Mouse (Mus musculus) liver, embryonic 11.5 days (tissue): ENCODE data around the gene Ccnyl1. TPM values are rescaled to one million over a fixed set of nuclear protein-coding genes. Genes with fewer than 3 reads are reported as not detected.

Source experiments
- ATAC-seq: fragments of 200-750 bp; cut with Nextera tagmentation; replicated peaks from 2 replicates; pipeline ENCODE4 v1.8.0; 2017; ENCODE audit warnings: moderate number of reproducible peaks, mild to moderate bottlenecking, moderate TSS enrichment, moderate library complexity; ENCODE audit not compliant: low FRiP score
- DNase-seq: peaks from one replicate; pipeline ENCODE4 v3.0.0-alpha.2; 2017; ENCODE audit warnings: low spot score
- H3K27ac ChIP-seq: fragments of 300-500 bp; sonication (generic); 2 replicates; pipeline ENCODE4 v1.5.1; 2014; ENCODE audit warnings: mild to moderate bottlenecking, low read depth, low read length, control low read depth
- H3K27me3 ChIP-seq: fragments of 300-500 bp; sonication (generic); replicated peaks from 2 replicates; pipeline ENCODE4 v1.6.1; 2014; ENCODE audit warnings: low read length, mixed read lengths; ENCODE audit not compliant: control insufficient read depth, insufficient read depth
- H3K36me3 ChIP-seq: fragments of 300-500 bp; sonication (generic); 2 replicates; pipeline ENCODE4 v1.6.1; 2014; ENCODE audit warnings: mild to moderate bottlenecking, low read length, moderate library complexity, mixed read lengths; ENCODE audit not compliant: control insufficient read depth, insufficient read depth
- H3K4me1 ChIP-seq: fragments of 300-500 bp; sonication (generic); replicated peaks from 2 replicates; pipeline ENCODE4 v1.6.1; 2014; ENCODE audit warnings: low read length, mixed read lengths; ENCODE audit not compliant: control insufficient read depth, insufficient read depth
- H3K4me2 ChIP-seq: fragments of 300-500 bp; sonication (generic); 2 replicates; pipeline ENCODE4 v1.6.1; 2014; ENCODE audit warnings: mild to moderate bottlenecking, control low read depth, moderate library complexity
- H3K4me3 ChIP-seq: fragments of 300-500 bp; sonication (generic); 2 replicates; pipeline ENCODE4 v1.5.1; 2014; ENCODE audit warnings: low read depth, low read length, control low read depth
- H3K9ac ChIP-seq: fragments of 300-500 bp; sonication (generic); 2 replicates; pipeline ENCODE4 v1.6.1; 2014; ENCODE audit warnings: low read depth, low read length, control low read depth
- H3K9me3 ChIP-seq: fragments of 300-500 bp; sonication (generic); 2 replicates; pipeline ENCODE4 v1.6.1; 2016; ENCODE audit warnings: low read length, inconsistent platforms, mixed read lengths; ENCODE audit not compliant: control insufficient read depth
- WGBS: fragments of 180-500 bp; shearing (Covaris S2); extraction: QIAGEN DNeasy Blood & Tissue Kit; methylation state at CpG from one replicate; pipeline ENCODE4 v1.1.7; 2014; 5-methylcytosine and 5-hydroxymethylcytosine counted together
- polyA plus RNA-seq: library from polyadenylated mRNA; unstranded; fragments of >200 nt; fragmentation: Nextera tagmentation; extraction: Ambion mirVana; gene quantifications from 2 replicates; pipeline ENCODE4 v1.2.1, GENCODE M21; 2014

Gene Ccnyl1
- polyA plus RNA-seq, 1 experiment from 2014 or later = 4.7 TPM

GRCm38 (mm10) chr1:64732637-64733200 is 42.5 kb downstream of the Ccnyl1 start:
- Histone ChIP-seq H3K27me3 (peaks cover 12% of the 10 kb centered on the region), H3K36me3 (peaks cover 2% of the 10 kb centered on the region; the same call in 1 of the 2 replicates), H3K4me3 (peak overlapping the region; percentile 65), H3K4me2 (peak overlapping the region; percentile 100), H3K4me1 (peaks cover 45% of the 10 kb centered on the region), H3K27ac (peak overlapping the region; percentile 87), H3K9me3 (no peaks in the 10 kb centered on the region), H3K9ac (peak overlapping the region; percentile 49)
- 38% methylated on average over 7 of the region's 7 CpGs for WGBS
- DNase-seq = no peak
- no peak for ATAC-seq

- Histone ChIP-seq H3K9ac (peak overlapping the region; percentile 57), H3K4me1 (peaks cover 45% of the 10 kb centered on the region), H3K27me3 (peaks cover 12% of the 10 kb centered on the region), H3K4me3 (peak overlapping the region; percentile 65), H3K9me3 (no peaks in the 10 kb centered on the region), H3K4me2 (peak overlapping the region; percentile 100), H3K27ac (peak overlapping the region; percentile 89), H3K36me3 (0 out of 2 replicates have a peak, but pooled peaks cover 2% of the 10 kb centered on the region)
- 33% methylated on average over 11 of the region's 11 CpGs for WGBS
- peak; percentile 51 for ATAC-seq
- peak; percentile 47 for DNase-seq
Observed at GRCm38 (mm10) chr1:64733453-64734245, 43.4 kb downstream of the Ccnyl1 start.

GRCm38 (mm10) chr1:64734771-64735750 is 44.8 kb downstream of the Ccnyl1 start:
- Histone ChIP-seq H3K4me1 (peaks cover 45% of the 10 kb centered on the region), H3K36me3 (0 out of 2 replicates have a peak, but pooled peaks cover 2% of the 10 kb centered on the region), H3K9ac (peak overlapping the region; percentile 68), H3K9me3 (no peaks in the 10 kb centered on the region), H3K4me3 (peak overlapping the region; percentile 65), H3K27ac (peak overlapping the region; percentile 89), H3K27me3 (peaks cover 12% of the 10 kb centered on the region), H3K4me2 (peak overlapping the region; percentile 100)
- ATAC-seq (no peak), DNase-seq (peak; percentile 68)
- WGBS = 35% methylated on average over 58 of the region's 58 CpGs

- Histone ChIP-seq H3K36me3 (0 out of 2 replicates have a peak, but pooled peaks cover 2% of the 10 kb centered on the region), H3K27ac (peak overlapping the region; percentile 58), H3K4me2 (peak overlapping the region; percentile 100), H3K4me1 (peaks cover 45% of the 10 kb centered on the region), H3K4me3 (peak overlapping the region; percentile 65), H3K9me3 (no peaks in the 10 kb centered on the region), H3K9ac (peak overlapping the region; percentile 71), H3K27me3 (peaks cover 12% of the 10 kb centered on the region)
- 8% methylated on average over 72 of the region's 75 CpGs for WGBS
- peak; percentile 64 for DNase-seq
- 0 out of 2 replicates have a peak, but pooled peaks have one; percentile 5 for ATAC-seq
Observed at GRCm38 (mm10) chr1:64735781-64736680, 45.8 kb downstream of the Ccnyl1 start.

GRCm38 (mm10) chr1:64736681-64737501 is 46.6 kb downstream of the Ccnyl1 start:
- 0 out of 2 replicates have a peak, but pooled peaks cover 2% of the 10 kb centered on the region for H3K36me3 ChIP-seq
- H3K9me3 ChIP-seq = no peaks in the 10 kb centered on the region
- H3K27ac ChIP-seq = peak overlapping the region; percentile 70
- H3K4me2 ChIP-seq = peak overlapping the region; percentile 100
- ATAC-seq (no peak), DNase-seq (no peak)
- peak overlapping the region; percentile 65 for H3K4me3 ChIP-seq
- H3K9ac ChIP-seq = peak overlapping the region; percentile 71
- H3K4me1 ChIP-seq = peaks cover 39% of the 10 kb centered on the region
- under 1% methylated on average over 55 of the region's 56 CpGs for WGBS
- peaks cover 12% of the 10 kb centered on the region for H3K27me3 ChIP-seq

- ATAC-seq (peak; percentile 88), DNase-seq (peak; percentile 99)
- Histone ChIP-seq H3K9me3 (no peaks in the 10 kb centered on the region), H3K27ac (peak within 1 kb of the TSS; percentile 82), H3K9ac (peak within 1 kb of the TSS; percentile 78), H3K27me3 (peaks cover 12% of the 10 kb centered on the region), H3K4me3 (peak within 1 kb of the TSS; percentile 65), H3K36me3 (0 out of 2 replicates have a peak, but pooled peaks cover 2% of the 10 kb centered on the region), H3K4me1 (peaks cover 33% of the 10 kb centered on the region), H3K4me2 (peak within 1 kb of the TSS; percentile 100)
- WGBS = under 1% methylated on average over 65 of the region's 73 CpGs
Observed at GRCm38 (mm10) chr1:64737502-64738179, 47.4 kb downstream of the Ccnyl1 start, which contains the start of gene Fzd5. Fzd5 (minus strand) TSS chr1:64737751.

- peak overlapping the region; percentile 65 for H3K4me3 ChIP-seq
- H3K9me3 ChIP-seq = no peaks in the 10 kb centered on the region
- ATAC-seq = peak; percentile 27
- peak overlapping the region; percentile 78 for H3K9ac ChIP-seq
- peaks cover 12% of the 10 kb centered on the region for H3K27me3 ChIP-seq
- H3K4me1 ChIP-seq = peaks cover 28% of the 10 kb centered on the region
- 0 out of 2 replicates have a peak, but pooled peaks cover 2% of the 10 kb centered on the region for H3K36me3 ChIP-seq
- WGBS = 0% methylated on average over 11 of the region's 11 CpGs
- peak overlapping the region; percentile 100 for H3K4me2 ChIP-seq
- peak overlapping the region; percentile 82 for H3K27ac ChIP-seq
- no peak for DNase-seq
Observed at GRCm38 (mm10) chr1:64738180-64738555, 47.9 kb downstream of the Ccnyl1 start.
